Mouse (Mus musculus) CH12.LX (cell line): Measurements from ENCODE around the gene Rrbp1. TPM values are rescaled to one million over a fixed set of nuclear protein-coding genes. Genes with fewer than 3 reads are reported as not detected.

Source experiments
- DNase-seq: peaks from one replicate; pipeline ENCODE4 v3.0.0-alpha.2; 2013; ENCODE audit errors: extremely low read depth
- H3K27ac ChIP-seq: 2 replicates; pipeline ENCODE4 v1.5.1; 2012; ENCODE audit warnings: low read depth, mild to moderate bottlenecking, control low read depth, moderate library complexity; ENCODE audit not compliant: insufficient read depth
- H3K27me3 ChIP-seq: replicated peaks from 2 replicates; pipeline ENCODE3; 2012; ENCODE audit warnings: inconsistent platforms
- H3K36me3 ChIP-seq, 2 experiments: replicated peaks in 1 of 2; 2 replicates each; pipeline versions ENCODE3 to v1.6.1; 2012; ENCODE audit warnings: inconsistent platforms in 1 of 2, low read length in 1 of 2, mild to moderate bottlenecking in 1 of 2, mixed read lengths in 1 of 2, moderate library complexity in 1 of 2; ENCODE audit not compliant: control insufficient read depth in 1 of 2, insufficient read depth in 1 of 2
- H3K4me1 ChIP-seq, 2 experiments: 2 replicates each; pipeline ENCODE4 v1.6.1; 2012; ENCODE audit warnings: inconsistent platforms in 1 of 2, moderate library complexity in 1 of 2; ENCODE audit not compliant: insufficient read depth in 2 of 2, control insufficient read depth in 1 of 2
- H3K4me2 ChIP-seq: 2 replicates; pipeline ENCODE4 v1.6.1; 2012; ENCODE audit warnings: low read depth, mild to moderate bottlenecking, control low read depth; ENCODE audit not compliant: poor library complexity, insufficient read depth, severe bottlenecking
- H3K4me3 ChIP-seq, 3 experiments: fragments of 150-350 bp in 1 of 3; sonication (generic) in 1 of 3; replicated peaks in 1 of 3; 2 replicates each; pipeline versions ENCODE3 to v1.5.1; 2011 to 2012; ENCODE audit warnings: low read depth in 2 of 3, low read length in 2 of 3, mild to moderate bottlenecking in 2 of 3, moderate library complexity in 2 of 3, control low read depth in 1 of 3, improper control_type of control experiment in 1 of 3, inconsistent platforms in 1 of 3, mixed read lengths in 1 of 3; ENCODE audit not compliant: poor library complexity in 1 of 3
- H3K79me2 ChIP-seq: replicated peaks from 2 replicates; pipeline ENCODE4 v1.6.1; 2012; ENCODE audit warnings: mild to moderate bottlenecking, moderate library complexity; ENCODE audit not compliant: control insufficient read depth, poor library complexity, insufficient read depth, severe bottlenecking; ENCODE audit errors: extremely low read depth
- H3K9ac ChIP-seq: 2 replicates; pipeline ENCODE4 v1.6.1; 2012; ENCODE audit warnings: low read depth, mild to moderate bottlenecking, control low read depth, moderate library complexity; ENCODE audit not compliant: insufficient read depth
- H3K9me3 ChIP-seq: replicated peaks from 2 replicates; pipeline ENCODE3; 2012; ENCODE audit warnings: low read length, inconsistent platforms, mixed read lengths
- BHLHE40 ChIP-seq: IDR thresholded peaks from 2 replicates; pipeline ENCODE4 v1.6.1; 2011; ENCODE audit warnings: mild to moderate bottlenecking, low read depth, low read length, improper control_type of control experiment
- CHD1 ChIP-seq: IDR thresholded peaks from 2 replicates; pipeline ENCODE4 v1.6.1; 2012; ENCODE audit warnings: low read depth, low read length, improper control_type of control experiment, inconsistent platforms
- CHD2 ChIP-seq: IDR thresholded peaks from 2 replicates; pipeline ENCODE4 v1.6.1; 2011; ENCODE audit warnings: low read length, improper control_type of control experiment
- CTCF ChIP-seq, 2 experiments: IDR thresholded peaks in 1 of 2; conservative IDR thresholded peaks in 1 of 2; 2 replicates each; pipeline ENCODE4 v1.5.1; 2011 to 2012; ENCODE audit warnings: low read depth in 2 of 2, low read length in 2 of 2, improper control_type of control experiment in 1 of 2, inconsistent platforms in 1 of 2, mild to moderate bottlenecking in 1 of 2, moderate library complexity in 1 of 2
- E2F4 ChIP-seq: IDR thresholded peaks from 2 replicates; pipeline ENCODE4 v1.6.1; 2011; ENCODE audit warnings: low read depth, low read length, improper control_type of control experiment; ENCODE audit not compliant: insufficient replicate concordance
- ELF1 ChIP-seq: IDR thresholded peaks from 2 replicates; pipeline ENCODE4 v1.6.1; 2014; ENCODE audit warnings: low read depth, mild to moderate bottlenecking, inconsistent platforms, low read length, improper control_type of control experiment
- EP300 ChIP-seq: IDR thresholded peaks from 2 replicates; pipeline ENCODE4 v1.6.1; 2011; ENCODE audit warnings: low read length, improper control_type of control experiment
- JUND ChIP-seq: conservative IDR thresholded peaks from 2 replicates; pipeline ENCODE4 v1.6.1; 2011; ENCODE audit warnings: low read depth, low read length, improper control_type of control experiment
- MAFK ChIP-seq: IDR thresholded peaks from 2 replicates; pipeline ENCODE4 v1.6.1; 2011; ENCODE audit warnings: low read length, improper control_type of control experiment; ENCODE audit not compliant: insufficient replicate concordance
- MAZ ChIP-seq: IDR thresholded peaks from 2 replicates; pipeline ENCODE4 v1.6.1; 2012; ENCODE audit warnings: low read depth, mild to moderate bottlenecking, inconsistent platforms, low read length, improper control_type of control experiment, moderate library complexity
- MEF2A ChIP-seq: IDR thresholded peaks from 2 replicates; pipeline ENCODE4 v1.6.1; 2014; ENCODE audit warnings: low read depth, mild to moderate bottlenecking, inconsistent platforms, low read length, improper control_type of control experiment, borderline replicate concordance
- NELFE ChIP-seq: IDR thresholded peaks from 2 replicates; pipeline ENCODE4 v1.6.1; 2011; ENCODE audit warnings: low read depth, low read length, improper control_type of control experiment
- POLR2AphosphoS2 ChIP-seq: IDR thresholded peaks from 2 replicates; pipeline ENCODE4 v1.6.1; 2011; ENCODE audit warnings: low read depth, low read length, improper control_type of control experiment
- RCOR1 ChIP-seq: conservative IDR thresholded peaks from 2 replicates; pipeline ENCODE4 v1.6.1; 2012; ENCODE audit warnings: low read depth, mild to moderate bottlenecking, inconsistent platforms, low read length, improper control_type of control experiment
- SMC3 ChIP-seq: IDR thresholded peaks from 2 replicates; pipeline ENCODE4 v1.6.1; 2011; ENCODE audit warnings: low read depth, low read length, improper control_type of control experiment
- TCF12 ChIP-seq: IDR thresholded peaks from 2 replicates; pipeline ENCODE4 v1.6.1; 2014; ENCODE audit warnings: low read depth, mild to moderate bottlenecking, inconsistent platforms, low read length, improper control_type of control experiment
- UBTF ChIP-seq: IDR thresholded peaks from 2 replicates; pipeline ENCODE4 v1.6.1; 2012; ENCODE audit warnings: low read depth, mild to moderate bottlenecking, inconsistent platforms, low read length, improper control_type of control experiment, moderate library complexity
- dilution Hi-C: fragments of 300-500 bp; cut with MboI; formaldehyde crosslinking; loops from 2 replicates; pipeline ENCODE4 v1.14.3; 2020; ENCODE audit warnings: low sequenced_read_pairs; ENCODE audit not compliant: extremely low pct_unique_long_range_greater_than_20kb, extremely low pct_ligation_motif_present
- in situ Hi-C: fragments of 300-500 bp; cut with MboI; formaldehyde crosslinking; loops from 3 replicates; pipeline ENCODE4 v1.14.3; 2019; ENCODE audit warnings: low sequenced_read_pairs, low pct_ligation_motif_present, low pct_unique_long_range_greater_than_20kb, mixed read lengths
- polyA plus RNA-seq: library from polyadenylated mRNA; unstranded; fragments of >175 nt; gene quantifications from 2 replicates; pipeline ENCODE4 v1.2.1, GENCODE M21; 2012; ENCODE audit warnings: low read depth; ENCODE audit not compliant: insufficient read length
- total RNA-seq, 2 experiments: library from RNA; depleted of rRNA; stranded (reverse); fragments of 300-350 nt in 1 of 2; fragments of >200 nt in 1 of 2; gene quantifications; 2 replicates each; pipeline ENCODE4 v1.2.3; 2012 to 2014

Gene Rrbp1
- total and polyA plus RNA-seq, 3 experiments = 42.4 to 127 (median 49.3) TPM

DNA sequence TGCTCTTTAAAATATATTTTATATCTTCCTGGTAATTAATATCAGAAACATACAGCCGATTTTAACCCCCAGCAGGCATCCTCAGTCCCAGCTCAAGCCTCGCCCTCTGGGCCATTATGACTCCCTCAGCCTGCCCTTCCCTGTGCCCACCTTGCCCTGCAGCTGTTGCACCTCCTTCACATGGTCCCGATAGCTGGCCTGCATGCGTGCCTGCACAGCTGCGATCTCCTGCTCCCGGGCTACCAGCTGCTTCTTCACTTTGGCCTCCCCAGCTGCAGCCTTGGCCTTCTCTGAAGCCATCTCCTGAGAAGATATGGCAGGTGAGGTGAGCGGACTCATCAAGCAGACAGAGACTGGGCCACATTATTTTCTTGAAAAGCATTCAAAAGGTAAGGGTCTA is 41.8 kb downstream of the Rrbp1 start:
- in situ Hi-C loops = no loop called here
- Histone ChIP-seq H3K4me1 (peaks cover 0 to 6% of the 10 kb centered on the region in 2 experiments; a peak in 2 of 4 replicates), H3K79me2 (no peaks in the 10 kb centered on the region), H3K9me3 (no peaks in the 10 kb centered on the region), H3K9ac (no peak overlapping the region), H3K27ac (no peak overlapping the region), H3K4me3 (no peak overlapping the region), H3K36me3 (peaks cover 78 to 99% of the 10 kb centered on the region in 2 experiments), H3K4me2 (no peak overlapping the region), H3K27me3 (no peaks in the 10 kb centered on the region)
- TF ChIP-seq CHD2 (no peak), MAFK (no peak), NELFE (no peak), CHD1 (no peak), EP300 (no peak), UBTF (no peak), MEF2A (no peak), BHLHE40 (no peak), CTCF (conservative IDR thresholded peaks at IDR 0.05 in 1 of 2, IDR thresholded peaks at IDR 0.05 in 1 of 2; ENCODE audit: low read depth in 2 of 2, low read length in 2 of 2) (no peak), ELF1 (no peak), RCOR1 (no peak)
- DNase-seq = no peak
- dilution Hi-C loops = no loop called here

DNA sequence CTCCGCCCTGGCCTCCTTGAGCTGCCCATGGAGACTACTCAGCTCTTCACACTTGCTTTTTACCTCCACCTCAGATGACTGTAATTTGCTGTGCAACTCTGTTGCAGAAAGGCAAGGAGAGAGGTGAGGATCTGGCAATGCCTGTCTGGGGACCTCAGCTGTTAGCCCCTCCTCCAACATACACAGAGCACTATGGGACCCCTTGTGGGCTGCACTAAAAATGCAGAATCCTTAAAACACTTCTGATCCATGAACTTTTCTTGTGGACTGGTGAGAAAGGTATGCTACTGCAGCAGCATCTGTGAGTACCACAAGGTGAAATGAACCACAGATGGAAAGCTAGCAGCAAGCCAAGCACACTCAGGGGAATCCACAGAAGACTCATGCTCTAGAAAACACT is 47.7 kb downstream of the Rrbp1 start:
- Histone ChIP-seq H3K36me3 (peaks cover 68 to 79% of the 10 kb centered on the region in 2 experiments), H3K4me2 (no peak overlapping the region), H3K9me3 (peaks cover 3% of the 10 kb centered on the region), H3K79me2 (no peaks in the 10 kb centered on the region), H3K27me3 (no peaks in the 10 kb centered on the region), H3K27ac (no peak overlapping the region), H3K9ac (no peak overlapping the region), H3K4me1 (no peaks in the 10 kb centered on the region), H3K4me3 (no peak overlapping the region)
- dilution Hi-C loops (no loop called here), in situ Hi-C loops (no loop called here)
- TF ChIP-seq CTCF (conservative IDR thresholded peaks at IDR 0.05 in 1 of 2, IDR thresholded peaks at IDR 0.05 in 1 of 2; ENCODE audit: low read depth in 2 of 2, low read length in 2 of 2) = peak in 1 of 2 experiments; percentile 22; a peak in 2 of 4 replicates
- TF ChIP-seq UBTF = no peak
- no peak for DNase-seq

DNA sequence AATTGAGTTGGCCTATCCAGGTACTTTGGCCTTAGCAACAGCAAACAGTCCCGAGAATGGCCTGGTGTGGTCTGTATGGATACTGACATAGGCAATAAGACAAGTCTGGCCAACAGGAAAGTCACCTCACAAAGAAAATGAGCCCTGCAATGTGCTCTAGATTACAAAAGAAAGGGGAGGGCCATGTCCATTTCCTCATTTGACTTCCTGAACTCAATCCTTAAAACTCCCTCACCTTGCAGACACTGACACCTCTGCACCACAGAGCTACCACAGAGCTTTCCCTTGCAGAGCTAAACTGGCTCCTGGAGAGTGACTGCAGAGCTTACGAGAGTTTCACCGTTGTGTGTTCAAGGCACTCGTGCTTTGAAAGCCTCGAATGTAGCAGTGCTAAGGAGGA is 48.9 kb downstream of the Rrbp1 start:
- peaks cover 64 to 79% of the 10 kb centered on the region in 2 experiments for H3K36me3 ChIP-seq

More for the DNA sequence above, 48.9 kb downstream of the Rrbp1 start:
- no peak overlapping the region for H3K4me3 ChIP-seq
- peaks cover 3% of the 10 kb centered on the region for H3K9me3 ChIP-seq
- DNase-seq = no peak
- H3K27ac ChIP-seq = no peak overlapping the region
- H3K9ac ChIP-seq = no peak overlapping the region
- in situ Hi-C loops (no loop called here), dilution Hi-C loops (no loop called here)
- TF ChIP-seq POLR2AphosphoS2 (no peak), MEF2A (no peak), TCF12 (no peak), E2F4 (no peak), MAZ (no peak), SMC3 (no peak), JUND (no peak), BHLHE40 (no peak)
- H3K27me3 ChIP-seq = no peaks in the 10 kb centered on the region
- no peaks in the 10 kb centered on the region for H3K4me1 ChIP-seq
- no peak overlapping the region for H3K4me2 ChIP-seq
- H3K79me2 ChIP-seq = no peaks in the 10 kb centered on the region
